ENCODE assay signal across 10 mouse cellular contexts in the genomic region with DNA sequence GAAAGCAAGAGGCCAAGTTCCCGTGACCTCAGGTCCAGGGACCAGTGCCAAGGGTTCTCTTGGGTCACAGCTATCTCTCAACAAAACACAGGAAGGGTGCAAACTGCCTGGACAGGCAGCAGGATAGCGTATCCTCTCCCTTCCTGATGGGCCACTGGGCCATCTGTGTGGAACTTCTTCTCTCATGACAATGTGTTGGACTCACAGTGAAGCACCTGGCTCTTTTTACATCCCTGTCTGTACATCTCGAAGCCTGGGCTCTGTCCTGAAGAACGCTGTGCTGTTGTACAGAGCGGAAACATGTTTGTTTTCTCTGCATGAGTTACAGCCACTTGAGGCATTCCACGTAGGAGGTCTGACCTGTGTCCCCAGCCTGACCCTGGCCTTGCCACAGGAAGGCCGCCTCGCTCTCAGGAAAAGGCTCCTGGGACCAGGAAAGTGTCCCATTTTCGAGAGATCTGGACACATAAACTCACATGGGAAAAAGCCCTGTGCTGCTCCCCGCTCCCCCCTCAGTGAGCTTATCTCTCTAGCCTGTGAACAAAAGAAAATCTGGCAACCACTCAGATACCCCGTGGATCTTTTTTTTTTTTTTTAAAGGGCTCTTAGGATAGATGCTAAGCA. TPM values are rescaled to one million over a fixed set of nuclear protein-coding genes. Genes with fewer than 3 reads are reported as not detected.
DNase-seq lines count a peak whose midpoint lies in the region; ATAC-seq and TF ChIP-seq lines count a peak whose summit lies in the region.
"Had no signal": no experiment of that assay in that cellular context is flagged by ENCODE, and none has a peak within 500 bp of the region (broad histone marks: within the 10 kb centered on the region; RNA-seq: fewer than 3 reads in every experiment).

No protein-coding gene starts in this region.

- H3K36me3 ChIP-seq in intestine, embryonic 16.5 days (ENCODE audit: control insufficient read depth, insufficient read depth, low read length), result no peaks in the 10 kb centered on the region

- no peak for TF ChIP-seq CTCF in gastrocnemius, adult 2 months (IDR thresholded peaks at IDR 0.05)

- H3K9ac ChIP-seq in intestine, embryonic 16.5 days (ENCODE audit: low read depth, low read length), result no peak overlapping the region; the same call in 1 of the 2 replicates
- H3K9ac ChIP-seq: forebrain, postnatal 0 days had no signal

- DNase-seq in gastrocnemius, adult 2 months, result peak; percentile 50
- no peak for DNase-seq in gastrocnemius, postnatal 4 days (ENCODE audit: low spot score in 2 of 2)
- peak; percentile 67 for DNase-seq in embryo, embryonic 9.5 days (ENCODE audit: extremely low spot score)
- DNase-seq in lung, postnatal 25 days (ENCODE audit: low spot score), result peak; percentile 64
- DNase-seq in left cerebral cortex, postnatal 4 days, result no peak
- no peak for DNase-seq in cerebellum, postnatal 36 days
- DNase-seq in right cerebral cortex, postnatal 10 days (ENCODE audit: low spot score in 2 of 2), result no peak
- DNase-seq: forebrain, postnatal 0 days had no signal

- no peaks in the 10 kb centered on the region for H3K9me3 ChIP-seq in intestine, embryonic 16.5 days (ENCODE audit: control insufficient read depth, low read length)

- H3K27me3 ChIP-seq in intestine, embryonic 16.5 days (replicated peaks; ENCODE audit: control insufficient read depth, insufficient read depth, low read length), result no peaks in the 10 kb centered on the region

- intact Hi-C loops in gastrocnemius, adult 2 months (cut with DNase I), result loop anchor here (2.0 kb wide), 1 partner anchor 19 kb away; a partner anchor contains a TSS
- intact Hi-C loops in left cerebral cortex, postnatal 4 days (cut with DNase I), result no loop called here

- peak; percentile 64; the same call in 1 of the 2 replicates for ATAC-seq in intestine, embryonic 16.5 days
- ATAC-seq: forebrain, postnatal 0 days; midbrain, embryonic 16.5 days had no signal

- 34% methylated on average over 11 of the region's 11 CpGs for WGBS in intestine, embryonic 16.5 days

- peaks cover 15% of the 10 kb centered on the region for H3K4me1 ChIP-seq in intestine, embryonic 16.5 days (ENCODE audit: control insufficient read depth, insufficient read depth, low read length)

- H3K4me2 ChIP-seq in intestine, embryonic 16.5 days (ENCODE audit: low read depth, low read length), result no peak overlapping the region

- peak overlapping the region; percentile 82 for H3K27ac ChIP-seq in gastrocnemius, adult 2 months
- H3K27ac ChIP-seq in intestine, embryonic 16.5 days (ENCODE audit: low read length), result peak overlapping the region; percentile 47

- no peak overlapping the region for H3K4me3 ChIP-seq in gastrocnemius, adult 2 months
- H3K4me3 ChIP-seq in intestine, embryonic 16.5 days (ENCODE audit: low read length), result no peak overlapping the region

RNA-seq across cellular contexts. Expression of a gene that starts 18.9 kb away (rescaled TPM):
- 10 to 100 TPM; 42.0 to 49.3 TPM for total RNA-seq in gastrocnemius, adult 2 months (2021)
- total RNA-seq in gastrocnemius, postnatal 4 days (2021), result 10 to 100 TPM; 59.8 to 60.9 TPM
- polyA plus RNA-seq in intestine, embryonic 16.5 days (2015; fragmentation: Nextera tagmentation; extraction: Ambion mirVana), result 20.1 and 25.7 TPM in 2 replicates
- total RNA-seq in left cerebral cortex, postnatal 4 days (2021), result 10 to 100 TPM; 12.4 to 15.7 TPM

RNA-seq across cellular contexts. Expression of a gene that starts 26.7 kb away (rescaled TPM):
- total RNA-seq in gastrocnemius, adult 2 months (2021), result 10 to 100 TPM; 29.0 to 45.0 TPM
- total RNA-seq in gastrocnemius, postnatal 4 days (2021), result 10 to 100 TPM; 48.7 TPM
- polyA plus RNA-seq in intestine, embryonic 16.5 days (2015; fragmentation: Nextera tagmentation; extraction: Ambion mirVana), result 92.8 and 96.6 TPM in 2 replicates
- 10 to 100 TPM; 34.1 to 38.0 TPM for total RNA-seq in left cerebral cortex, postnatal 4 days (2021)

Comparison
In these comparisons a context has a peak if more than half of its experiments do, and no peak if none do; other contexts are left out.
1. DNase-seq: peak in gastrocnemius, adult 2 months (single experiment), embryo, embryonic 9.5 days (single experiment) and lung, postnatal 25 days (single experiment); none in gastrocnemius, postnatal 4 days (0 of 2), left cerebral cortex, postnatal 4 days (single experiment), cerebellum, postnatal 36 days (0 of 2) and right cerebral cortex, postnatal 10 days (0 of 2).